Mouse (Mus musculus) ES-E14 (cell line): ENCODE data around the gene Rpgrip1l. TPM values are rescaled to one million over a fixed set of nuclear protein-coding genes. Genes with fewer than 3 reads are reported as not detected.

Experiments used
- DNase-seq: peaks from one replicate; pipeline ENCODE4 v3.0.0-alpha.2; 2013; ENCODE audit warnings: low read depth, low spot score
- H3K27ac ChIP-seq: 2 replicates; pipeline ENCODE4 v1.5.1; 2012; ENCODE audit warnings: low read depth, mild to moderate bottlenecking, low read length, moderate library complexity, mixed read lengths; ENCODE audit not compliant: poor library complexity, insufficient read depth, severe bottlenecking
- H3K36me3 ChIP-seq: 2 replicates; pipeline ENCODE4 v1.6.1; 2012; ENCODE audit warnings: mild to moderate bottlenecking, low read length, moderate library complexity, mixed read lengths; ENCODE audit not compliant: control insufficient read depth, poor library complexity, insufficient read depth, severe bottlenecking
- H3K4me1 ChIP-seq, 2 experiments: fragments of 150-350 bp in 1 of 2; sonication (generic) in 1 of 2; 2 replicates each; pipeline ENCODE4 v1.6.1; 2012; ENCODE audit warnings: low read length in 2 of 2, mild to moderate bottlenecking in 1 of 2, mixed read lengths in 1 of 2; ENCODE audit not compliant: control insufficient read depth in 2 of 2, insufficient read depth in 2 of 2, poor library complexity in 1 of 2
- H3K4me3 ChIP-seq, 2 experiments: fragments of 150-350 bp in 1 of 2; sonication (generic) in 1 of 2; 2 replicates each; pipeline ENCODE4 v1.5.1; 2012; ENCODE audit warnings: low read length in 2 of 2, low read depth in 1 of 2, mild to moderate bottlenecking in 1 of 2, mixed read lengths in 1 of 2; ENCODE audit not compliant: insufficient read depth in 1 of 2, poor library complexity in 1 of 2, severe bottlenecking in 1 of 2
- H3K9ac ChIP-seq: 2 replicates; pipeline ENCODE4 v1.6.1; 2012; ENCODE audit warnings: low read depth, mild to moderate bottlenecking, low read length, mixed read lengths; ENCODE audit not compliant: poor library complexity, insufficient read depth, severe bottlenecking
- H3K9me3 ChIP-seq: fragments of 150-350 bp; sonication (generic); 2 replicates; pipeline ENCODE4 v1.6.1; 2012; ENCODE audit warnings: low read depth, mild to moderate bottlenecking, low read length; ENCODE audit not compliant: control insufficient read depth, insufficient read depth
- CHD2 ChIP-seq: IDR thresholded peaks from 2 replicates; pipeline ENCODE4 v1.6.1; 2014; ENCODE audit warnings: mild to moderate bottlenecking, low read depth, low read length, inconsistent platforms
- HCFC1 ChIP-seq: IDR thresholded peaks from 2 replicates; pipeline ENCODE4 v1.6.1; 2012; ENCODE audit warnings: low read length, inconsistent platforms, borderline replicate concordance; ENCODE audit not compliant: insufficient read depth
- MAFK ChIP-seq: IDR thresholded peaks from 2 replicates; pipeline ENCODE4 v1.6.1; 2014; ENCODE audit warnings: mild to moderate bottlenecking, low read depth, low read length, inconsistent platforms; ENCODE audit not compliant: insufficient read depth
- ZC3H11A ChIP-seq: IDR thresholded peaks from 2 replicates; pipeline ENCODE4 v1.6.1; 2012; ENCODE audit warnings: low read depth, mild to moderate bottlenecking, inconsistent platforms, low read length, borderline replicate concordance
- ZNF384 ChIP-seq: IDR thresholded peaks from 2 replicates; pipeline ENCODE4 v1.6.1; 2012; ENCODE audit warnings: low read depth, low read length, inconsistent platforms
- in situ Hi-C, 2 experiments: fragments of 600-800 bp; cut with MboI; formaldehyde crosslinking; loops; one replicate each; pipeline ENCODE4 v1.15.1; 2025; ENCODE audit warnings: low sequenced_read_pairs in 2 of 2, inconsistent platforms in 1 of 2; ENCODE audit not compliant: unreplicated experiment in 2 of 2
- total RNA-seq: library from RNA; depleted of rRNA; stranded (reverse); fragments of 300-350 nt; gene quantifications from 2 replicates; pipeline ENCODE4 v1.2.3, GENCODE M21; 2012

Gene Rpgrip1l
- total RNA-seq, 1 experiment, result 2.7 TPM

- H3K36me3 ChIP-seq, result no peaks in the 10 kb centered on the region
- in situ Hi-C loops, result no loop called here
- H3K9ac ChIP-seq, result no peak overlapping the region
- H3K27ac ChIP-seq, result no peak overlapping the region
- DNase-seq, result no peak
- TF ChIP-seq MAFK, result no peak
- no peak for TF ChIP-seq ZC3H11A
- no peaks in the 10 kb centered on the region for H3K9me3 ChIP-seq
- H3K4me1 ChIP-seq, result no peaks in the 10 kb centered on the region
- H3K4me3 ChIP-seq, result no peak overlapping the region
Observed at GRCm38 (mm10) chr8:91241873-91242519, 71.1 kb downstream of the Rpgrip1l start.

GRCm38 (mm10) chr8:91241371-91241770, 71.7 kb downstream of the Rpgrip1l start:
- Histone ChIP-seq H3K9me3 (no peaks in the 10 kb centered on the region), H3K9ac (no peak overlapping the region), H3K4me1 (no peaks in the 10 kb centered on the region), H3K27ac (no peak overlapping the region), H3K4me3 (no peak overlapping the region), H3K36me3 (no peaks in the 10 kb centered on the region)
- TF ChIP-seq ZC3H11A, result no peak
- no peak for TF ChIP-seq CHD2
- no peak for TF ChIP-seq ZNF384
- no peak for TF ChIP-seq HCFC1
- no peak for TF ChIP-seq MAFK
- in situ Hi-C loops, result no loop called here
- no peak for DNase-seq

GRCm38 (mm10) chr8:91237191-91237590, 75.9 kb downstream of the Rpgrip1l start:
- H3K4me1 ChIP-seq, result no peaks in the 10 kb centered on the region
- H3K9me3 ChIP-seq, result no peaks in the 10 kb centered on the region
- H3K27ac ChIP-seq, result no peak overlapping the region
- H3K4me3 ChIP-seq, result no peak overlapping the region
- TF ChIP-seq CHD2 (no peak), HCFC1 (no peak), ZNF384 (no peak), MAFK (no peak), ZC3H11A (no peak)
- no peaks in the 10 kb centered on the region for H3K36me3 ChIP-seq
- H3K9ac ChIP-seq, result no peak overlapping the region
- no peak for DNase-seq
- in situ Hi-C loops, result no loop called here

- no peaks in the 10 kb centered on the region for H3K9me3 ChIP-seq
- no peak overlapping the region for H3K9ac ChIP-seq
- no peak overlapping the region for H3K27ac ChIP-seq
- TF ChIP-seq CHD2 (no peak), HCFC1 (no peak), ZC3H11A (no peak)
- no peak for DNase-seq
- H3K4me1 ChIP-seq, result no peaks in the 10 kb centered on the region
- H3K4me3 ChIP-seq, result no peak overlapping the region
- in situ Hi-C loops, result no loop called here
- H3K36me3 ChIP-seq, result no peaks in the 10 kb centered on the region
Observed at GRCm38 (mm10) chr8:91234097-91234496, 79.0 kb downstream of the Rpgrip1l start.

- DNase-seq, result no peak
Observed at GRCm38 (mm10) chr8:91227421-91227841, 85.6 kb downstream of the Rpgrip1l start.

More at GRCm38 (mm10) chr8:91227421-91227841, 85.6 kb downstream of the Rpgrip1l start:
- Histone ChIP-seq H3K9me3 (no peaks in the 10 kb centered on the region), H3K36me3 (no peaks in the 10 kb centered on the region), H3K9ac (no peak overlapping the region), H3K4me1 (no peaks in the 10 kb centered on the region), H3K27ac (no peak overlapping the region), H3K4me3 (no peak overlapping the region)
- in situ Hi-C loops, result no loop called here
- TF ChIP-seq CHD2, result no peak
- TF ChIP-seq ZNF384, result no peak
- TF ChIP-seq HCFC1, result no peak
- TF ChIP-seq ZC3H11A, result no peak
- TF ChIP-seq MAFK, result no peak
